Mouse (Mus musculus): ENCODE data around the gene Kat5. TPM values are rescaled to one million over a fixed set of nuclear protein-coding genes. Genes with fewer than 3 reads are reported as not detected.

Gene Kat5
- polyA plus RNA-seq, 1 experiment = 67.4 TPM

- peak overlapping the region; percentile 91 for H3K4me3 ChIP-seq (ENCODE audit: insufficient read depth, low read depth, low read length)
- H3K4me1 ChIP-seq (ENCODE audit: control insufficient read depth, insufficient read depth, low read length) = peaks cover 12% of the 10 kb centered on the region; the same call in 1 of the 2 replicates
- WGBS = 83% methylated on average over 18 of the region's 18 CpGs
- TF ChIP-seq POLR2A (IDR thresholded peaks at IDR 0.05; ENCODE audit: low read depth, low read length) (no peak), CTCF (conservative IDR thresholded peaks at IDR 0.05; ENCODE audit: insufficient read depth, insufficient read length, low read depth, low read length) (no peak)
- H3K27ac ChIP-seq (ENCODE audit: insufficient read depth, low read depth, low read length) = no peak overlapping the region
- H3K27me3 ChIP-seq (replicated peaks; ENCODE audit: control insufficient read depth, insufficient read depth, low read length) = no peaks in the 10 kb centered on the region
- H3K36me3 ChIP-seq (ENCODE audit: control insufficient read depth, insufficient read depth, low read length) = peaks cover 3% of the 10 kb centered on the region; the same call in 1 of the 2 replicates
- no peak for DNase-seq
Measured at GRCm38 (mm10) chr19:5638416-5639005, 28.5 kb upstream of the Kat5 start.

DNA sequence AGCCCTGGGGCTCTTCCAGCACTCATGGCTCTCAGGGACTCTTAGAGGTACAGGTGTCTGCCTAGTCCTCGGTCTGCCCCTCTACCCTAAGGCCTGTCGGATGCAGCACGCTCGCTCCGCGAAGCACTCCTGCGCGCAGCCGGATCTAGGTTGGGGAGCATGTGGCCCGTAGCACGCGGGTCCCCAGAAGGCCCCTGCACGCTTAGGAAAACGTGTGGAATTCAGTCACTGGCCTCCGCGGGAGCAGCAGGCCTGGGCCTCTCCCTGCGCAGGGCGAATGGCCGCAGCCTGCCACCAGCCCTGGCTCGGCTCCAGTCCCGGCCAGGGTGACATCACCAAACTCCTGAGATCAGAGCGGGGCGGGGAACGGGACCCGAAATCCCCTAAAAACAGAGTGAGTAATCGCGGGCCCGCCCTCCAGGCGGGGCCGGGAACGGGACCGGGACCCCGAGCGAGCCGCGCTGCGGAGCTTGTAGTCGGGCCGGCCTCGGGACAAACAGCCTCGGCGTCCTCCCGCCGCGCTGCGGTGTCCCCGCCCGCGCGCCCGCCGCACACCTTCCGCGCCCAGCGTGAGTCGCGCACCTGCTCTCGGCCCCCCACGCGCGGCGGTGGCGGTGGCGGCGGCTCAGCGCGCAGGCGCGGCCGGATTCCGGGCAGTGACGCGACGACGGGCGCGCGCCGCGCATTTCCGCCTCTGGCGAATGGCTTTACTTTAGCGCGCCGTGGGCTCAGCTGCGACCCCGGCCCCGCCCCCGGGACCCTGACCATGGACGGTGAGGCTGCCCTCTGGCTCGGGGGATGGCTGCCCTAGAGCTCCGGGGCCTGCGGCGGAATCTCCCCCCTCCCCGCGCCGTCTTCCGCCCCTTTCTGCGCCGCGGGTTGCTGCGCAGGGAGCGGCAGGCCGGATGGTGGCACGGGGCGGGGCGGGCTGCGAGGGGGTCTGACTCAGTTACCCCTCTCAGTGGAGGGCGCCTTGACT lies 27.3 kb upstream of the Kat5 start, which contains the start of gene Rela:
Gene Rela (plus strand): TSS at position 415 of the 979 bp plus-strand sequence.
- H3K4me3 ChIP-seq (ENCODE audit: insufficient read depth, low read depth, low read length) = peak within 1 kb of the TSS; percentile 91
- WGBS = under 1% methylated on average over 104 of the region's 109 CpGs
- H3K36me3 ChIP-seq (ENCODE audit: control insufficient read depth, insufficient read depth, low read length) = no peaks in the 10 kb centered on the region
- TF ChIP-seq CTCF (conservative IDR thresholded peaks at IDR 0.05; ENCODE audit: insufficient read depth, insufficient read length, low read depth, low read length) (no peak), POLR2A (IDR thresholded peaks at IDR 0.05; ENCODE audit: low read depth, low read length) (peak; percentile 53)
- no peaks in the 10 kb centered on the region for H3K27me3 ChIP-seq (replicated peaks; ENCODE audit: control insufficient read depth, insufficient read depth, low read length)
- DNase-seq = peak; percentile 95
- H3K4me1 ChIP-seq (ENCODE audit: control insufficient read depth, insufficient read depth, low read length) = peaks cover 12% of the 10 kb centered on the region; the same call in 1 of the 2 replicates
- peak within 1 kb of the TSS; percentile 99 for H3K27ac ChIP-seq (ENCODE audit: insufficient read depth, low read depth, low read length)

DNA sequence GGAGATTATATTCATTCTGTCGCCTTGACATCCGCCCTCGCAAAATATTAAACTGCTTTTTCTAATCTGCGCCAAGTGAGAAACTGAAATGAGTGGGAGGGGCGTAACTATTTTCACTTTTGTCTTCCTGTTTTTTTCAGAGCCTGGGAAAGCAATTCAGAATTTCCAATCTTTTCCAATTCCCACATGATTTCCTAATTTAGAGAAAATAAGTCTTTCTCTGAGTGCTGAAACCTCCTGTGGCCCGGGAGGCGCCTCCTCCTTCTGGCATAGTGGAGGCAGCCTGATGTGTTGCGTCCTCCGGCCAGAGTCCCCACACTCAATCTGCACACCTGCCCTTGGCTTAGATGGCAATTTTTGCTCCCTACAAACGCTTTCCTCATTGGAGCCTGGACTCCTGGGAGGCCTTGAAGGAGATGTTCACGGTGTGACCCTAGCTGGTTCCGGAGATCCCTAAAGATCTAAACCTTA lies 26.6 kb upstream of the Kat5 start:
- peak; percentile 79 for DNase-seq
- WGBS = 9% methylated on average over 12 of the region's 12 CpGs

DNA sequence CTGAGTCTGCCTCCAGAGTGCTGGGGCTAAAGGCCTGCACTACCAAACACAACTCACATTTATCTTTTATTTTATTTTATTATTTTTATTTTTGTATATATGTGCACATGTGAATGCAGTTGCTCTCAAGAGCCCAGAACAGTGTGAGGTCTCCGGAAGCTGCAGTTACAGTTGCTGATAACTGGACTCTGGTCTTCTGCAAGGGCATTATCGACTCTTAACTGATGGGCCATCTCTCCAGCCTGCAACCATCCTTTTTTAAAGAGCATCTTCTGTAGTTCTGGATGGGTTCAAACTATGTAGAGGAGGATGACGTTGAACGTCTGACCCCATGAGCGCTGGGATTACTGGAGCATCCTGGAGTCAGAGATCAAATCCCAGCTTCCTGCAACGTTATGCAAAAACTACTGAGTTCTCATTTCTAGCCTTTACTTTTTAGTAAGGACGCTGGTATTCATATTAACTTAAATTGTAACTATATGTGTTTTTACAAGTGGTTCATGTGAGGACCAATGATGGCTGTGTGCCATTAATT lies 26.1 kb upstream of the Kat5 start:
- no peak for TF ChIP-seq POLR2A (IDR thresholded peaks at IDR 0.05; ENCODE audit: low read depth, low read length)
- no peak for DNase-seq
- H3K4me1 ChIP-seq (ENCODE audit: control insufficient read depth, insufficient read depth, low read length) = peaks cover 12% of the 10 kb centered on the region; the same call in 1 of the 2 replicates
- 41% methylated on average over 7 of the region's 7 CpGs for WGBS
- H3K27me3 ChIP-seq (replicated peaks; ENCODE audit: control insufficient read depth, insufficient read depth, low read length) = no peaks in the 10 kb centered on the region
- H3K36me3 ChIP-seq (ENCODE audit: control insufficient read depth, insufficient read depth, low read length) = no peaks in the 10 kb centered on the region
- H3K4me3 ChIP-seq (ENCODE audit: insufficient read depth, low read depth, low read length) = no peak overlapping the region
- peak overlapping the region; percentile 99 for H3K27ac ChIP-seq (ENCODE audit: insufficient read depth, low read depth, low read length)

More for the DNA sequence above, 26.6 kb upstream of the Kat5 start:
- Histone ChIP-seq H3K27me3 (replicated peaks; ENCODE audit: control insufficient read depth, insufficient read depth, low read length) (no peaks in the 10 kb centered on the region), H3K27ac (ENCODE audit: insufficient read depth, low read depth, low read length) (peak overlapping the region; percentile 99), H3K4me1 (ENCODE audit: control insufficient read depth, insufficient read depth, low read length) (peaks cover 12% of the 10 kb centered on the region; the same call in 1 of the 2 replicates), H3K4me3 (ENCODE audit: insufficient read depth, low read depth, low read length) (peak overlapping the region; percentile 91), H3K36me3 (ENCODE audit: control insufficient read depth, insufficient read depth, low read length) (no peaks in the 10 kb centered on the region)
- TF ChIP-seq POLR2A (IDR thresholded peaks at IDR 0.05; ENCODE audit: low read depth, low read length) = no peak

GRCm38 (mm10) chr19:5632120-5632519 lies 22.1 kb upstream of the Kat5 start:
- Histone ChIP-seq H3K4me3 (ENCODE audit: insufficient read depth, low read depth, low read length) (no peak overlapping the region), H3K27ac (ENCODE audit: insufficient read depth, low read depth, low read length) (no peak overlapping the region), H3K27me3 (replicated peaks; ENCODE audit: control insufficient read depth, insufficient read depth, low read length) (no peaks in the 10 kb centered on the region), H3K36me3 (ENCODE audit: control insufficient read depth, insufficient read depth, low read length) (no peaks in the 10 kb centered on the region), H3K4me1 (ENCODE audit: control insufficient read depth, insufficient read depth, low read length) (peaks cover 8% of the 10 kb centered on the region; the same call in 1 of the 2 replicates)
- DNase-seq = no peak
- 89% methylated on average over 9 of the region's 9 CpGs for WGBS
- no peak for TF ChIP-seq CTCF (conservative IDR thresholded peaks at IDR 0.05; ENCODE audit: insufficient read depth, insufficient read length, low read depth, low read length)
- TF ChIP-seq POLR2A (IDR thresholded peaks at IDR 0.05; ENCODE audit: low read depth, low read length) = no peak

DNA sequence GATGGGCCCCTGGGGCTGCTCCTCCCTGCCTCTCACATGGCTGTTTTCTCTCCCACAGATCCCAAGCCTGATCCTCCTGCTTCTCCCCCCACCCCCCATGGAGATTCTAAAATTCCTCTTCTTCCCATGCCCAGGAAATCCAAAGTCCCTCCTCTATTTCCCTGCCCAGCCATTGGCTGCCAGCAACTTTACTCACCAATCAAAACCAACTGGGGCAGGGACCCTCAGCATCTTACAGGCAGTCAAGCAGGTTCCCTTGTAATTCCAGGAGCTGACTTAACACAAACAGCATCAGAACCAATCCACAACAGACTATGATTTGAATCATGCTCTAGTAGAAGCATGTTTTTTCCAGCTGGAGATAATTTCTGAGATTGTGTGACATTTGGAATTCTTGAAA lies 19.9 kb upstream of the Kat5 start:
- DNase-seq = no peak
- Histone ChIP-seq H3K4me1 (ENCODE audit: control insufficient read depth, insufficient read depth, low read length) (no peaks in the 10 kb centered on the region), H3K27me3 (replicated peaks; ENCODE audit: control insufficient read depth, insufficient read depth, low read length) (no peaks in the 10 kb centered on the region), H3K36me3 (ENCODE audit: control insufficient read depth, insufficient read depth, low read length) (no peaks in the 10 kb centered on the region), H3K4me3 (ENCODE audit: insufficient read depth, low read depth, low read length) (no peak overlapping the region), H3K27ac (ENCODE audit: insufficient read depth, low read depth, low read length) (no peak overlapping the region)
- no peak for TF ChIP-seq POLR2A (IDR thresholded peaks at IDR 0.05; ENCODE audit: low read depth, low read length)
- no peak for TF ChIP-seq CTCF (conservative IDR thresholded peaks at IDR 0.05; ENCODE audit: insufficient read depth, insufficient read length, low read depth, low read length)

- WGBS = 90% methylated on average over 8 of the region's 8 CpGs
Measured at GRCm38 (mm10) chr19:5625311-5625710, 15.3 kb upstream of the Kat5 start.

More at GRCm38 (mm10) chr19:5625311-5625710, 15.3 kb upstream of the Kat5 start:
- Histone ChIP-seq H3K27ac (ENCODE audit: insufficient read depth, low read depth, low read length) (no peak overlapping the region), H3K36me3 (ENCODE audit: control insufficient read depth, insufficient read depth, low read length) (no peaks in the 10 kb centered on the region), H3K27me3 (replicated peaks; ENCODE audit: control insufficient read depth, insufficient read depth, low read length) (no peaks in the 10 kb centered on the region), H3K4me3 (ENCODE audit: insufficient read depth, low read depth, low read length) (no peak overlapping the region), H3K4me1 (ENCODE audit: control insufficient read depth, insufficient read depth, low read length) (no peaks in the 10 kb centered on the region)
- TF ChIP-seq POLR2A (IDR thresholded peaks at IDR 0.05; ENCODE audit: low read depth, low read length) (no peak), CTCF (conservative IDR thresholded peaks at IDR 0.05; ENCODE audit: insufficient read depth, insufficient read length, low read depth, low read length) (no peak)
- DNase-seq = no peak
